Comparison of ENCODE assay signal across 20 mouse cellular contexts in the genomic region with DNA sequence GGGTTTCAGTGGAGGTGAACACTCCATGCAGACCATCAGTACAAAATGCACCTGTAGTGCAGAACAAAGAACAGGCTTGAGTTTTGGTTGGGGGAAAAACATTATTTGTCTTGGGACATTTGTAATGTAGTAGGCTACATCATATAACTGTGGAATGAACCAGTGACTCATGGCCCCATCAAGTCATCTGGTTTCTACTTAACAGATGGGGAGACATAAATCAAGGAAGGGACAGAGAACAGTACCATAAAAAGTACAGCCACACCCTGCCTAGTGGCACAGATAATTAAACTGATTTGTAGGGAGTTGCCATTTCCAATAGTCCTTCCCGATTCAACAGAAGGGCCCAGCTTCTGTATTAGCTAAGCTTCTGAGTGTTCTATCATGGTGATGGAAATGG.
A peak's percentile ranks its signal among the peaks of the same experiment; 100 is the strongest.
DNase-seq lines count a peak whose midpoint lies in the region; ATAC-seq and TF ChIP-seq lines count a peak whose summit lies in the region.
"Had no signal": no experiment of that assay in that cellular context is flagged by ENCODE, and none has a peak within 500 bp of the region (broad histone marks: within the 10 kb centered on the region; RNA-seq: fewer than 3 reads in every experiment).

No protein-coding gene starts in this region.

- 83% methylated on average over 1 of the region's 1 CpGs for WGBS in cerebellum, adult 2 months
- 87% methylated on average over 1 of the region's 1 CpGs for WGBS in intestine, embryonic 16.5 days
- 62% methylated on average over 1 of the region's 1 CpGs for WGBS in intestine, embryonic 15.5 days

- H3K36me3 ChIP-seq in intestine, embryonic 16.5 days (ENCODE audit: control insufficient read depth, insufficient read depth, low read length), result no peaks in the 10 kb centered on the region
- no peaks in the 10 kb centered on the region for H3K36me3 ChIP-seq in intestine, embryonic 15.5 days
- H3K36me3 ChIP-seq in C2C12 (ENCODE audit: control insufficient read depth, insufficient read depth) (peaks cover 30% of the 10 kb centered on the region), myocyte (ENCODE audit: control insufficient read depth, insufficient read depth) (peaks cover 6% of the 10 kb centered on the region)
- H3K36me3 ChIP-seq: hindbrain, embryonic 12.5 days; hindbrain, embryonic 15.5 days had no signal

- H3K27me3 ChIP-seq in cerebellum, adult 2 months (ENCODE audit: control insufficient read depth, insufficient read depth, low read length), result no peaks in the 10 kb centered on the region
- H3K27me3 ChIP-seq in intestine, embryonic 16.5 days (replicated peaks; ENCODE audit: control insufficient read depth, insufficient read depth, low read length), result no peaks in the 10 kb centered on the region
- H3K27me3 ChIP-seq in intestine, embryonic 15.5 days (replicated peaks), result no peaks in the 10 kb centered on the region
- no peaks in the 10 kb centered on the region for H3K27me3 ChIP-seq in C2C12 (ENCODE audit: control insufficient read depth, insufficient read depth, insufficient read length)
- no peaks in the 10 kb centered on the region for H3K27me3 ChIP-seq in myocyte (ENCODE audit: control insufficient read depth, insufficient read depth, insufficient read length)
- H3K27me3 ChIP-seq: heart, embryonic 13.5 days; hindbrain, embryonic 12.5 days; hindbrain, embryonic 15.5 days had no signal

- no peak for TF ChIP-seq POLR2A in cerebellum, adult 2 months (IDR thresholded peaks at IDR 0.05; ENCODE audit: borderline replicate concordance, insufficient read depth, low read length)
- no peak for TF ChIP-seq POLR2A in myocyte (IDR thresholded peaks at IDR 0.05; ENCODE audit: insufficient read length, low read depth)

- no peak overlapping the region for H3K4me3 ChIP-seq in cerebellum, adult 2 months (replicated peaks; ENCODE audit: insufficient read depth, low read depth, low read length)
- H3K4me3 ChIP-seq in intestine, embryonic 16.5 days (ENCODE audit: low read length), result no peak overlapping the region
- no peak overlapping the region for H3K4me3 ChIP-seq in intestine, embryonic 15.5 days (replicated peaks)
- no peak overlapping the region for H3K4me3 ChIP-seq in C2C12 (ENCODE audit: insufficient read depth, poor library complexity, severe bottlenecking)
- H3K4me3 ChIP-seq in myocyte, result no peak overlapping the region
- H3K4me3 ChIP-seq: heart, embryonic 13.5 days; hindbrain, embryonic 12.5 days; hindbrain, embryonic 15.5 days had no signal

- H3K79me2 ChIP-seq in C2C12 (ENCODE audit: control insufficient read depth, insufficient read depth) (no peaks in the 10 kb centered on the region), myocyte (ENCODE audit: control insufficient read depth, insufficient read depth) (no peaks in the 10 kb centered on the region)

- no peak overlapping the region for H3K9ac ChIP-seq in intestine, embryonic 16.5 days (ENCODE audit: low read depth, low read length)
- no peak overlapping the region for H3K9ac ChIP-seq in intestine, embryonic 15.5 days
- H3K9ac ChIP-seq: forebrain, postnatal 0 days; heart, embryonic 13.5 days; hindbrain, embryonic 12.5 days; hindbrain, embryonic 15.5 days had no signal

- peak overlapping the region; percentile 17; the same call in 1 of the 2 replicates for H3K27ac ChIP-seq in cerebellum, adult 2 months (ENCODE audit: insufficient read depth, low read length)
- no peak overlapping the region for H3K27ac ChIP-seq in intestine, embryonic 16.5 days (ENCODE audit: low read length)
- no peak overlapping the region for H3K27ac ChIP-seq in intestine, embryonic 15.5 days
- H3K27ac ChIP-seq: heart, embryonic 13.5 days; hindbrain, embryonic 12.5 days; hindbrain, embryonic 15.5 days had no signal

- no peak for TF ChIP-seq CTCF in cerebellum, adult 2 months (IDR thresholded peaks at IDR 0.05; ENCODE audit: borderline replicate concordance, insufficient read depth, low read depth, low read length)
- no peak for TF ChIP-seq CTCF in C2C12 (IDR thresholded peaks at IDR 0.05; ENCODE audit: control insufficient read depth, insufficient read depth, insufficient read length)

- H3ac ChIP-seq in C2C12 (ENCODE audit: control insufficient read depth, insufficient read length, low read depth) (no peak overlapping the region), myocyte (ENCODE audit: control insufficient read depth, insufficient read length) (no peak overlapping the region)

- intact Hi-C loops in left cerebral cortex, postnatal 10 days (cut with DNase I), result no loop called here

- H3K4me1 ChIP-seq in cerebellum, adult 2 months (ENCODE audit: control insufficient read depth, insufficient read depth, low read length), result peaks cover 16% of the 10 kb centered on the region
- H3K4me1 ChIP-seq in intestine, embryonic 16.5 days (ENCODE audit: control insufficient read depth, insufficient read depth, low read length), result peaks cover 4% of the 10 kb centered on the region
- no peaks in the 10 kb centered on the region for H3K4me1 ChIP-seq in intestine, embryonic 15.5 days (replicated peaks)
- H3K4me1 ChIP-seq: hindbrain, embryonic 12.5 days; hindbrain, embryonic 15.5 days had no signal

- 0 out of 2 replicates have a peak, but pooled peaks have one; percentile 48 for ATAC-seq in intestine, embryonic 16.5 days
- no peak for ATAC-seq in intestine, embryonic 15.5 days
- ATAC-seq: activated CD4-positive, CD25-positive, alpha-beta regulatory T cell, adult 4 months; forebrain, embryonic 14.5 days; forebrain, postnatal 0 days had no signal

- no peaks in the 10 kb centered on the region for H3K9me3 ChIP-seq in intestine, embryonic 16.5 days (ENCODE audit: control insufficient read depth, low read length)
- no peaks in the 10 kb centered on the region for H3K9me3 ChIP-seq in intestine, embryonic 15.5 days
- H3K9me3 ChIP-seq: heart, embryonic 13.5 days; hindbrain, embryonic 12.5 days; hindbrain, embryonic 15.5 days had no signal

- H3K4me2 ChIP-seq in intestine, embryonic 16.5 days (ENCODE audit: low read depth, low read length), result no peak overlapping the region
- H3K4me2 ChIP-seq in intestine, embryonic 15.5 days (replicated peaks), result no peak overlapping the region
- H3K4me2 ChIP-seq in myocyte (ENCODE audit: low read depth), result peak overlapping the region; percentile 95
- H3K4me2 ChIP-seq: heart, embryonic 13.5 days; hindbrain, embryonic 12.5 days; hindbrain, embryonic 15.5 days had no signal

- no peaks in the 10 kb centered on the region for H3K79me3 ChIP-seq in C2C12 (ENCODE audit: low read depth)

- DNase-seq in cerebellum, adult 2 months, result peak in 1 of 2 experiments; percentile 11
- no peak for DNase-seq in cerebellum, adult 8-10 months
- no peak for DNase-seq in left cerebral cortex, postnatal 10 days (ENCODE audit: extremely low spot score in 1 of 2, low spot score in 2 of 2)
- DNase-seq: adrenal gland, adult 8-10 months; adrenal gland, postnatal 25 days; cerebellum, adult 18-20 months; cerebellum, postnatal 10 days; forebrain, postnatal 0 days; gastrocnemius, postnatal 14 days; heart, adult 18-20 months; kidney, adult 18-20 months had no signal

TF ChIP-seq in C2C12, 6 proteins besides CTCF, POLR2A, EP300 and RAD21:
- TF ChIP-seq MYOD1 (IDR thresholded peaks at IDR 0.05; ENCODE audit: control insufficient read depth, insufficient read length, low read depth), result peak; percentile 77
- TF ChIP-seq MYOG (IDR thresholded peaks at IDR 0.05; ENCODE audit: control insufficient read depth, extremely low read depth, insufficient read length), result no peak
- no peak for TF ChIP-seq CEBPB (IDR thresholded peaks at IDR 0.05; ENCODE audit: low read depth)
- no peak for TF ChIP-seq FOSL1 (IDR thresholded peaks at IDR 0.05; ENCODE audit: insufficient read depth, low read length, poor library complexity, severe bottlenecking)
- no peak for TF ChIP-seq MAX (IDR thresholded peaks at IDR 0.05)
- peak; percentile 12 for TF ChIP-seq USF1 (IDR thresholded peaks at IDR 0.05; ENCODE audit: low read depth)

TF ChIP-seq in myocyte, 11 proteins besides CTCF, POLR2A, EP300 and RAD21:
- TF ChIP-seq SRF (IDR thresholded peaks at IDR 0.05; ENCODE audit: control insufficient read depth, insufficient read length, low read depth) (no peak), E2F4 (IDR thresholded peaks at IDR 0.05; ENCODE audit: insufficient read depth) (no peak), REST (IDR thresholded peaks at IDR 0.05; ENCODE audit: insufficient read depth, insufficient read length) (no peak), TCF3 (IDR thresholded peaks at IDR 0.05; ENCODE audit: insufficient read length, low read depth) (peak; percentile 11), MAX (IDR thresholded peaks at IDR 0.05; ENCODE audit: low read depth) (no peak), CEBPB (IDR thresholded peaks at IDR 0.05; ENCODE audit: insufficient read depth, poor library complexity, severe bottlenecking) (no peak), TCF12 (IDR thresholded peaks at IDR 0.05; ENCODE audit: insufficient read depth, poor library complexity, severe bottlenecking) (peak; percentile 23), MYOD1 (IDR thresholded peaks at IDR 0.05; ENCODE audit: control insufficient read depth in 1 of 3, insufficient read length in 2 of 3, low read depth in 2 of 3) (peak in 1 of 3 experiments; percentile 70), MYOG (IDR thresholded peaks at IDR 0.05; ENCODE audit: control insufficient read depth in 1 of 3, insufficient read depth in 1 of 3, insufficient read length in 2 of 3, low read depth in 2 of 3) (no peak), POLR2AphosphoS2 (IDR thresholded peaks at IDR 0.05; ENCODE audit: insufficient read length, low read depth) (no peak), USF1 (IDR thresholded peaks at IDR 0.05; ENCODE audit: low read depth) (no peak)
TF ChIP-seq in myocyte: peak in this region for 3.
